Mouse (Mus musculus) neutrophil, adult 59 days (primary cell): Measurements from ENCODE around the gene Stxbp5l. TPM values are rescaled to one million over a fixed set of nuclear protein-coding genes. Genes with fewer than 3 reads are reported as not detected.

Experiments
- total RNA-seq, 2 experiments: library from RNA; stranded (reverse); gene quantifications; 1 replicate in 1 of 2; 2 replicates in 1 of 2; pipeline ENCODE4 v1.2.4; 2023

Gene Stxbp5l
- not detected for total RNA-seq

DNA sequence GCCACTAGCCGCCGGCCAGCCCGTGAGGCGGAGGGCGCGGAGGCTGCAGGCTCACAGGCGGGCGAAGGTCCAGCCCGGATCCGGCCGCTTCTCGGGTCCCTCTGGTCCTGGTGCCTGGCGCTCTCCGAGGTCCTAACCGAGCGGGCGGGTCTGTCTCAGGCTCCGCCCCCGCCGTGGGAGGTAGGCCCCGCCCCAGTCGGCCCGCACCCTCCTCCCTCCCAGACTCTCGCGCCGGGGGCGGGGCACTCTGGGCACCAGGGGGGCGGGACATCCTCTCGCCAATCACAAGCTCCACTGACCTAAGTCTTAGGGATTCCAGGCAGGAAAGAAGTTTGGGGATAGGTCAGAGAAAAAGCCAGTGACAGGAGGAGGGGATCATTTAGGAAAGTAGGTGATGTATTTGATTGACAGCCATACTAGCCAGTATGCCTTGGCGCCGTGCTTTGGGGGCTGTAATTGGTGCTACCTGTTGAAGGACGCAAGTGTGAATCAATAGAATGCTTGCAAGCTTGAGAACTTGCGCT is at the start of gene Stxbp5l:
Gene Stxbp5l (minus strand): TSS at position 142 of the 524 bp plus-strand sequence.

Other genes starting within 250 kb of the Stxbp5l start
- 1 to 10 TPM; 5.5 to 6.6 TPM for gene Gtf2e1, start 154.8 kb upstream of the Stxbp5l start, total RNA-seq
- gene Rabl3, start 154.9 kb upstream of the Stxbp5l start, total RNA-seq = 1 to 10 TPM; 5.7 TPM
- gene Hgd, start 195.2 kb upstream of the Stxbp5l start, total RNA-seq = not detected